Comparison of ENCODE assay signal across 8 mouse cellular contexts in the genomic region with DNA sequence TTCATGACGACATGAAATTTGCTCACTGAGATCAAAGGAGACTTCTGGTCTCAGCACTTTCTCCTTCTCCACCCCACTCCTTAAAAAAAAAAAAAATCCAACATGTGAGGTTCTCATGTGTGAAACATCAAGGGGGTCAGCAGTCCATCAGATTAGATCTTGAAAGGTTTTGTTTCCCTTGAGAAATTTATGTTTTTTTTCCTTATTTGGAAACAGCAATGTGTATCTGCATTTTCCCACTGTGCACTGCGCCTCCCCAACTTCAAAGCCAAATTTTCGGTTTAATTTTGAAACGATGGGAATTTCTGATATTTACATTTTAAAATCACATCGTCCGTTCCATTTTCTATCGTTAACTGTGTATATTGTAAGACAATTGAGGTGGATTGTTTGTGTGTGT. TPM values are rescaled to one million over a fixed set of nuclear protein-coding genes. Genes with fewer than 3 reads are reported as not detected.
DNase-seq lines count a peak whose midpoint lies in the region; ATAC-seq and TF ChIP-seq lines count a peak whose summit lies in the region.

No protein-coding gene starts in this region.

- no peaks in the 10 kb centered on the region for H3K27me3 ChIP-seq in liver, adult 2 months (ENCODE audit: control insufficient read depth, insufficient read depth, low read length)
- H3K27me3 ChIP-seq in hindbrain, embryonic 15.5 days: no peaks in the 10 kb centered on the region
- no peaks in the 10 kb centered on the region for H3K27me3 ChIP-seq in midbrain, postnatal 0 days (ENCODE audit: insufficient read depth, low read length)

- intact Hi-C loops in gastrocnemius, postnatal 36 days (cut with DNase I): loop anchor here (10.0 kb wide), 1 partner anchor 634 kb away; no protein-coding TSS in a partner anchor

- no peak for TF ChIP-seq CTCF in liver, adult 2 months (IDR thresholded peaks at IDR 0.05; ENCODE audit: low read depth, low read length)
- no peak for TF ChIP-seq CTCF in midbrain, postnatal 0 days (IDR thresholded peaks at IDR 0.05)

- peak overlapping the region; percentile 83; the same call in 1 of the 2 replicates for H3K4me3 ChIP-seq in liver, adult 2 months (ENCODE audit: insufficient read depth, low read depth, low read length)
- H3K4me3 ChIP-seq in hindbrain, embryonic 15.5 days: peak overlapping the region; percentile 89
- peak overlapping the region; percentile 98 for H3K4me3 ChIP-seq in midbrain, postnatal 0 days (ENCODE audit: low read depth, low read length)

- no peak overlapping the region for H3K9ac ChIP-seq in liver, adult 2 months (ENCODE audit: low read depth, low read length)
- peak overlapping the region; percentile 55 for H3K9ac ChIP-seq in hindbrain, embryonic 15.5 days
- peak overlapping the region; percentile 69 for H3K9ac ChIP-seq in midbrain, postnatal 0 days (replicated peaks; ENCODE audit: low read length, poor library complexity, severe bottlenecking)

- no peak overlapping the region for H3K27ac ChIP-seq in liver, adult 2 months (replicated peaks; ENCODE audit: insufficient read depth, low read depth, low read length)
- peak overlapping the region; percentile 94 for H3K27ac ChIP-seq in hindbrain, embryonic 15.5 days (replicated peaks)
- H3K27ac ChIP-seq in midbrain, postnatal 0 days (ENCODE audit: low read depth, low read length): peak overlapping the region; percentile 95

- no peaks in the 10 kb centered on the region for H3K36me3 ChIP-seq in liver, adult 2 months (ENCODE audit: control insufficient read depth, insufficient read depth, low read length)
- H3K36me3 ChIP-seq in hindbrain, embryonic 15.5 days: no peaks in the 10 kb centered on the region
- H3K36me3 ChIP-seq in midbrain, postnatal 0 days (ENCODE audit: insufficient read depth, low read length): no peaks in the 10 kb centered on the region

- no peaks in the 10 kb centered on the region for H3K9me3 ChIP-seq in hindbrain, embryonic 15.5 days
- no peaks in the 10 kb centered on the region for H3K9me3 ChIP-seq in midbrain, postnatal 0 days (ENCODE audit: low read length)

- no peak for TF ChIP-seq POLR2A in liver, adult 2 months (IDR thresholded peaks at IDR 0.05; ENCODE audit: extremely low read depth, insufficient read depth, low read length)

- DNase-seq in liver, adult 2 months (ENCODE audit: extremely low read depth, low read depth, low spot score): no peak
- DNase-seq in liver: no peak
- DNase-seq in embryo, embryonic 10.5 days (ENCODE audit: low spot score): peak; percentile 57
- DNase-seq in midbrain, postnatal 0 days (ENCODE audit: low spot score): no peak
- no peak for DNase-seq in right cerebral cortex, postnatal 25 days
- DNase-seq in gastrocnemius, postnatal 36 days: no peak
- DNase-seq in left cerebral cortex, adult 8-10 months (ENCODE audit: low spot score in 2 of 2): no peak

- peak overlapping the region; percentile 56 for H3K4me2 ChIP-seq in hindbrain, embryonic 15.5 days
- H3K4me2 ChIP-seq in midbrain, postnatal 0 days (ENCODE audit: low read depth, low read length, poor library complexity, severe bottlenecking): peak overlapping the region; percentile 48

- 6% methylated on average over 7 of the region's 7 CpGs for WGBS in liver, adult 2 months
- 4% methylated on average over 7 of the region's 7 CpGs for WGBS in hindbrain, embryonic 15.5 days
- 2% methylated on average over 7 of the region's 7 CpGs for WGBS in midbrain, postnatal 0 days

- ATAC-seq in hindbrain, embryonic 15.5 days (ENCODE audit: low FRiP score, low read depth): no peak
- ATAC-seq in midbrain, postnatal 0 days (ENCODE audit: low FRiP score): no peak

- H3K4me1 ChIP-seq in liver, adult 2 months (ENCODE audit: control insufficient read depth, insufficient read depth, low read length): peaks cover 5% of the 10 kb centered on the region; the same call in 1 of the 2 replicates
- peaks cover 21% of the 10 kb centered on the region for H3K4me1 ChIP-seq in hindbrain, embryonic 15.5 days (replicated peaks)
- no peaks in the 10 kb centered on the region for H3K4me1 ChIP-seq in midbrain, postnatal 0 days (ENCODE audit: insufficient read depth, low read length)

- peaks cover 6% of the 10 kb centered on the region; the same call in 1 of the 2 replicates for H3K79me2 ChIP-seq in liver, adult 2 months (ENCODE audit: control insufficient read depth, insufficient read depth, low read length)

RNA-seq across cellular contexts. Expression of gene Klhdc10, which starts 1.0 kb away (rescaled TPM):
- total RNA-seq in liver, adult 2 months (2014; rRNA removed): 18.8 and 25.0 TPM in 2 replicates
- polyA plus RNA-seq in liver, adult 2 months (2012; rRNA removed): 18.9 and 19.0 TPM in 2 replicates
- polyA plus RNA-seq in hindbrain, embryonic 15.5 days (2015; fragmentation: Nextera tagmentation; extraction: Ambion mirVana): 34.4 and 36.9 TPM in 2 replicates
- 116 and 139 TPM in 2 replicates for total RNA-seq in midbrain, postnatal 0 days (2014; rRNA removed)
- polyA plus RNA-seq in midbrain, postnatal 0 days (2015; fragmentation: Nextera tagmentation; extraction: Ambion mirVana): 23.8 and 28.5 TPM in 2 replicates
- 10 to 100 TPM; 40.7 to 43.4 TPM for total RNA-seq in gastrocnemius, postnatal 36 days (2021)
- total RNA-seq in left cerebral cortex, adult 8-10 months (2022): 100 to 1,000 TPM in 1 of 4 experiments, 10 to 100 TPM in 3; 86.0 to 101 (median 90.6) TPM

RNA-seq across cellular contexts. Expression of gene Zc3hc1, which starts 9.9 kb away (rescaled TPM):
- total RNA-seq in liver, adult 2 months (2014; rRNA removed): 7.2 and 8.2 TPM in 2 replicates
- polyA plus RNA-seq in liver, adult 2 months (2012; rRNA removed): 7.3 and 11.0 TPM in 2 replicates
- polyA plus RNA-seq in hindbrain, embryonic 15.5 days (2015; fragmentation: Nextera tagmentation; extraction: Ambion mirVana): 61.1 and 61.3 TPM in 2 replicates
- total RNA-seq in midbrain, postnatal 0 days (2014; rRNA removed): 43.2 and 53.9 TPM in 2 replicates
- 61.9 and 63.3 TPM in 2 replicates for polyA plus RNA-seq in midbrain, postnatal 0 days (2015; fragmentation: Nextera tagmentation; extraction: Ambion mirVana)
- 10 to 100 TPM; 12.3 to 14.7 TPM for total RNA-seq in gastrocnemius, postnatal 36 days (2021)
- 10 to 100 TPM; 25.5 to 30.3 (median 26.7) TPM for total RNA-seq in left cerebral cortex, adult 8-10 months (2022)
